Mouse (Mus musculus) ES-E14 (cell line): ENCODE measurements around the gene Rbl1. TPM values are rescaled to one million over a fixed set of nuclear protein-coding genes. Genes with fewer than 3 reads are reported as not detected.
"Not testable (repeated sequence)": the region's sequence is repeated elsewhere in the genome, so short reads cannot be mapped to it uniquely, and the experiment has no call there.

ENCODE experiments used
- DNase-seq: peaks from one replicate; pipeline ENCODE4 v3.0.0-alpha.2; 2013; ENCODE audit warnings: low read depth, low spot score
- H3K27ac ChIP-seq: 2 replicates; pipeline ENCODE4 v1.5.1; 2012; ENCODE audit warnings: low read depth, mild to moderate bottlenecking, low read length, moderate library complexity, mixed read lengths; ENCODE audit not compliant: poor library complexity, insufficient read depth, severe bottlenecking
- H3K36me3 ChIP-seq: 2 replicates; pipeline ENCODE4 v1.6.1; 2012; ENCODE audit warnings: mild to moderate bottlenecking, low read length, moderate library complexity, mixed read lengths; ENCODE audit not compliant: control insufficient read depth, poor library complexity, insufficient read depth, severe bottlenecking
- H3K4me1 ChIP-seq, 2 experiments: fragments of 150-350 bp in 1 of 2; sonication (generic) in 1 of 2; 2 replicates each; pipeline ENCODE4 v1.6.1; 2012; ENCODE audit warnings: low read length in 2 of 2, mild to moderate bottlenecking in 1 of 2, mixed read lengths in 1 of 2; ENCODE audit not compliant: control insufficient read depth in 2 of 2, insufficient read depth in 2 of 2, poor library complexity in 1 of 2
- H3K4me3 ChIP-seq, 2 experiments: fragments of 150-350 bp in 1 of 2; sonication (generic) in 1 of 2; 2 replicates each; pipeline ENCODE4 v1.5.1; 2012; ENCODE audit warnings: low read length in 2 of 2, low read depth in 1 of 2, mild to moderate bottlenecking in 1 of 2, mixed read lengths in 1 of 2; ENCODE audit not compliant: insufficient read depth in 1 of 2, poor library complexity in 1 of 2, severe bottlenecking in 1 of 2
- H3K9ac ChIP-seq: 2 replicates; pipeline ENCODE4 v1.6.1; 2012; ENCODE audit warnings: low read depth, mild to moderate bottlenecking, low read length, mixed read lengths; ENCODE audit not compliant: poor library complexity, insufficient read depth, severe bottlenecking
- H3K9me3 ChIP-seq: fragments of 150-350 bp; sonication (generic); 2 replicates; pipeline ENCODE4 v1.6.1; 2012; ENCODE audit warnings: low read depth, mild to moderate bottlenecking, low read length; ENCODE audit not compliant: control insufficient read depth, insufficient read depth
- CHD2 ChIP-seq: IDR thresholded peaks from 2 replicates; pipeline ENCODE4 v1.6.1; 2014; ENCODE audit warnings: mild to moderate bottlenecking, low read depth, low read length, inconsistent platforms
- HCFC1 ChIP-seq: IDR thresholded peaks from 2 replicates; pipeline ENCODE4 v1.6.1; 2012; ENCODE audit warnings: low read length, inconsistent platforms, borderline replicate concordance; ENCODE audit not compliant: insufficient read depth
- MAFK ChIP-seq: IDR thresholded peaks from 2 replicates; pipeline ENCODE4 v1.6.1; 2014; ENCODE audit warnings: mild to moderate bottlenecking, low read depth, low read length, inconsistent platforms; ENCODE audit not compliant: insufficient read depth
- ZC3H11A ChIP-seq: IDR thresholded peaks from 2 replicates; pipeline ENCODE4 v1.6.1; 2012; ENCODE audit warnings: low read depth, mild to moderate bottlenecking, inconsistent platforms, low read length, borderline replicate concordance
- ZNF384 ChIP-seq: IDR thresholded peaks from 2 replicates; pipeline ENCODE4 v1.6.1; 2012; ENCODE audit warnings: low read depth, low read length, inconsistent platforms
- in situ Hi-C, 2 experiments: fragments of 600-800 bp; cut with MboI; formaldehyde crosslinking; loops; one replicate each; pipeline ENCODE4 v1.15.1; 2025; ENCODE audit warnings: low sequenced_read_pairs in 2 of 2, inconsistent platforms in 1 of 2; ENCODE audit not compliant: unreplicated experiment in 2 of 2
- total RNA-seq: library from RNA; depleted of rRNA; stranded (reverse); fragments of 300-350 nt; gene quantifications from 2 replicates; pipeline ENCODE4 v1.2.3, GENCODE M21; 2012; rRNA removed

Rbl1 gene
- 10.5 and 12.4 TPM in 2 replicates for total RNA-seq

DNA sequence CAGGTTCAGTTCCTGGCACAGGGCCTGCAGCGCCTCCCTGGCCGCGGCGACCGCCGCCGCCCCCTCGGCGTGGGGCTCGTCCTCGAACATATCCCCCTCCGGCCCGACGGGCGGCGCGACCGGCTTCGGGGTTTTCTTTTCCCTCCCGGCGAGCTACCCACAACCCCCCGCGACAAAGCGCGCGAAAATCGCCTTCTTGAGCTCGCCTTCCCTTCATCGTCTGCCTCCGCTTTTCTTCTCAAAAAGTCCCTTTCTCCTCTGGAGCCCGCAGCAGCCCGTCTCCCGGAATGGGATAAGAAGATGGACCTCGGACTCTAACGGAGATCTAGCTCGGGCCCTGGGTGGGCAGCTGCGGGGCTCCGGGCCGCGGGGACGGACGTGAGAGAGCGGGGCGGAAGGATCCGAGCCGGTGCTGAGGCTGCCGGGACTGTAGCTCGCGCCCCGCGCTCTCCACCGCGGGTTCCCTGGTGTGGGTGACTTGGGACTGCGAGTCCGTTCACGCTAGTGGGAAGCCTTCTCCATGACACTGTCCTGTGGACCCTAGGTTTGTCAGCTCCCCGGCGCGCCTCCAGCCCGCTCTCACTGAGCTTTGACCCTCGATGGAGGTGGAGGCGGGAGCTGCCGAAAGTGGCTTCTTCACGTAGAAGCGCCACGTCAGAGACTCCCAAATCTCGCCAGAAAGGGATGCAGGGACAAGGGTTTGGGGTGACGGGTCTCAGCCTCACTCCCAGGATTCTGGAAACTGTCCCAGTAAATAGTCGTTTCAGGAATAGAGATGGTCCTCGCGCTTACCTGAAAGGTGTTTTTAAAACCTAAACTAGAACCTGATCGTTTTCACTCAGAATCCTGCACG is at the start of gene Rbl1:
Gene Rbl1, minus strand, starts transcription at position 169 of the 853 bp plus-strand sequence.
- Histone ChIP-seq H3K27ac (peak within 1 kb of the TSS; percentile 91), H3K36me3 (peaks cover 2% of the 10 kb centered on the region; the same call in 1 of the 2 replicates), H3K4me3 (peak within 1 kb of the TSS; percentile 86 to 89), H3K9ac (peak within 1 kb of the TSS; percentile 91), H3K4me1 (peaks cover 0 to 3% of the 10 kb centered on the region in 2 experiments; a peak in 1 of 4 replicates), H3K9me3 (no peaks in the 10 kb centered on the region)
- TF ChIP-seq CHD2 (0 out of 2 replicates have a peak, but pooled peaks have one; percentile 38), ZNF384 (no peak), ZC3H11A (no peak), HCFC1 (no peak; the same call in 1 of the 2 replicates)
- in situ Hi-C loops: no loop called here
- peak; percentile 92 for DNase-seq

DNA sequence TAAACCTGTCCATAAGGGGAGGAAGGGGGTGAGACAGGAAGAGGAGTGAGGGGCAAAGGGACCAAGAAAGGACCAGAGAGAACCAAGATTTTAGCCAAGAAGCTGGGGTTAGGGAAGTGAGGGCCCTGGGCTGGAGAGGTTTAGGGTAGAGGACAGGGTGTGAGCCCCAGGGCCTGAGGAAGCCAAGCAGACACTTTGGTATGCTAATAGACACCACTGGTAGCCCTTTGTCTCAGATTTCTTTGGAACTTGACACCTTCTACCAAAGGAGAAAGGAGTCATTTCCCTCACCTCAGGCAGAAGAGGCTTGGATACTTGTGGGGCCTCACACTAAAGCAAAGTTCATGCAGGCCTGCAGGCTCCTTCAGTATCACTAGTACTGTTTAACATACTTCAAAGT is 43.8 kb upstream of the Rbl1 start:
- in situ Hi-C loops: no loop called here
- H3K36me3 ChIP-seq: no peaks in the 10 kb centered on the region
- H3K9ac ChIP-seq: no peak overlapping the region
- peak overlapping the region; percentile 55; the same call in 1 of the 2 replicates for H3K27ac ChIP-seq
- H3K4me1 ChIP-seq: peaks cover 8 to 19% of the 10 kb centered on the region in 2 experiments
- TF ChIP-seq MAFK (no peak), HCFC1 (no peak), CHD2 (no peak), ZNF384 (no peak), ZC3H11A (no peak)
- no peaks in the 10 kb centered on the region for H3K9me3 ChIP-seq
- H3K4me3 ChIP-seq: no peak overlapping the region
- DNase-seq: peak; percentile 69

DNA sequence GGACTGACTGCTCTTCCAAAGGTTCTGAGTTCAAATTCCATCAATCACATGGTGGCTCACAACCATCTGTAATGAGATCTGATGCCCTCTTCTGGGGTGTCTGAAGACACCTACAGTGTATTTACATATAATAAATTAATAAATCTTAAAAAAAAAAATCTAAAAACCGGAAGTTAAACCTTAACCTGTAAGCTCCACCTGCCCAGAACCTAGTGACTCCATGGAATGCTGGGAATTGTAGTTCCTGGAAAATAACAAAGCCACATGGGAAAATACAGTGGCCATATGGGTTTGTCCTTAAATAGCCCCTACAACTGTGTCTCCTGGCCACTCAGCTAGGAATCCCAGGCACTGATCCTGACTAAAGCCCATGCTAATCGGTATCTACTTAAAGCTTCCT is 41.3 kb upstream of the Rbl1 start:
- no peaks in the 10 kb centered on the region for H3K9me3 ChIP-seq
- H3K4me1 ChIP-seq: peaks cover 8 to 19% of the 10 kb centered on the region in 2 experiments
- no peak overlapping the region for H3K4me3 ChIP-seq
- TF ChIP-seq MAFK: no peak
- TF ChIP-seq ZNF384: no peak
- peak; percentile 87 for TF ChIP-seq HCFC1
- no peak for TF ChIP-seq ZC3H11A
- no peak overlapping the region for H3K27ac ChIP-seq
- in situ Hi-C loops: no loop called here
- H3K9ac ChIP-seq: no peak overlapping the region
- no peak for DNase-seq
- H3K36me3 ChIP-seq: no peaks in the 10 kb centered on the region

DNA sequence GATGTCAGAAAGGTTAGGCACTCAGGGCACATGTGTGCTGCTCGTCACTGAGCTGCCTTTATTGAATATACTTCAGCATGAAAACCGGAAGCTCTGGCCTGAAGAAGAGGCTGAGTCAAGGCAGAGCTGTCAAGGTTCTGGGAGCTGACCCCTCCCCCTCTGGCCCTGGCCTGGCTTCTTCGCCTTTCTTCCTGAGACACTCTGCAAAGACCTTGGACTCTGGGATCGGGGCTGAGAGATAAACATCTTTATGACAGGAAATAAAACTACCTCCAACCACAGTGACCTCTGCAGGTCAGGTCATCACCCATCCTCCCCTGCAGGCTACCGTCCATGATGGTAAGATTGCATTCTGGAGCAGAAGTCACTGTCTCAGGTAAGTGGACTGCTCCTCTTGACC is 40.7 kb upstream of the Rbl1 start:
- Histone ChIP-seq H3K4me1 (peaks cover 8 to 17% of the 10 kb centered on the region in 2 experiments), H3K9ac (no peak overlapping the region), H3K9me3 (no peaks in the 10 kb centered on the region), H3K4me3 (no peak overlapping the region), H3K36me3 (no peaks in the 10 kb centered on the region), H3K27ac (no peak overlapping the region)
- no peak for DNase-seq
- no peak for TF ChIP-seq MAFK
- no peak for TF ChIP-seq CHD2
- TF ChIP-seq ZC3H11A: no peak
- no peak for TF ChIP-seq HCFC1
- no peak for TF ChIP-seq ZNF384
- in situ Hi-C loops: no loop called here

DNA sequence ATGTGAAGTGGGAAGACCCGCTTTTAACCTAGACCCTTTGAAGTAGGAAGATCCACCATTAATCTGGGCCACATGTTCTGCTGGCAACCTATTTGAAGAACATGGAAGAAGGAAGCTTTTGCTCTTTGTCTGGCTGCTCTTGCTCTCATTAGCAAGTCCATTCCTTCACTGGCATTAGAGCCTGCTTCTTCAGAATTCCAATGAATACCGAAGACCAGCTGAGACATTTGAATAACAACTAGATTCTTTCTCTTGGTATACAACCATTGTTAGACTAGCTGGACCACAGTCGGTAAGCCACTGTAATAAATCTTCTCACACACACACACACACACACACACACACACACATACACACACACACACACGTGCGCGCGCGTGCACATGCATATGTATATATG is 31.6 kb upstream of the Rbl1 start:
- Histone ChIP-seq H3K9ac (no peak overlapping the region), H3K4me3 (no peak overlapping the region), H3K9me3 (no peaks in the 10 kb centered on the region), H3K4me1 (peaks cover 5 to 7% of the 10 kb centered on the region in 2 experiments; a peak in 3 of 4 replicates), H3K36me3 (no peaks in the 10 kb centered on the region), H3K27ac (no peak overlapping the region)
- DNase-seq: no peak
- TF ChIP-seq ZNF384: no peak
- no peak for TF ChIP-seq HCFC1
- no peak for TF ChIP-seq MAFK
- TF ChIP-seq ZC3H11A: no peak
- no peak for TF ChIP-seq CHD2
- in situ Hi-C loops: no loop called here

DNA sequence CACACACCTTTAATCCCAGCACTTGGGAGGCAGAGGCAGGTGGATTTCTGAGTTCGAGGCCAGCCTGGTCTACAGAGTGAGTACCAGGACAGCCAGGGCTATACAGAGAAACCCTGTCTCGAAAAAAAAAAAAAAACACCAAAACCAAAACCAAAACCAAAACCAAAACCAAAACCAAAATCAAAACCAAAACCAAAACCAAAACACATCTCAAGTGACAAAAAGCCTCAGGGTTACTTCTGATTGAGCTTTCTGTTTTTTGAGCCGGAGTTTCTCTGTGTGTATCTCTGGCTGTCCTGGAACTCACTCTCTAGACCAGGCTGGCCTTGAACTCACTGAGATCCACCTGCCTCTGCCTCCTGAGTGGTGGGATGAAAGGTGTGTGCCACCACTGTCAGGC is 17.6 kb upstream of the Rbl1 start:
- in situ Hi-C loops, H3K27ac ChIP-seq, DNase-seq, H3K9ac ChIP-seq, H3K9me3 ChIP-seq, H3K4me3 ChIP-seq, H3K4me1 ChIP-seq, H3K36me3 ChIP-seq: not testable (repeated sequence)
